Mouse (Mus musculus): ENCODE data around the gene Cts8. TPM values are rescaled to one million over a fixed set of nuclear protein-coding genes. Genes with fewer than 3 reads are reported as not detected.

The Cts8 gene
- total RNA-seq (2023): not detected in 2 replicates

GRCm38 (mm10) chr13:61255258-61255657 is at the start of gene Cts8:
TSS of gene Cts8 (minus strand) at chr13:61255358.

GRCm38 (mm10) chr13:61288739-61289138 is 33.6 kb upstream of the Cts8 start, which contains the start of gene Gm49398:
TSS of gene Gm49398 (minus strand) at chr13:61288839.

GRCm38 (mm10) chr13:61203310-61203709 is 51.8 kb downstream of the Cts8 start, which contains the start of gene Cts6:
TSS of gene Cts6 (minus strand) at chr13:61203410.

Other genes with a start within 250 kb of the Cts8 start
- not detected in 2 replicates for gene Ctsj, start 249.4 kb downstream of the Cts8 start, total RNA-seq (2023)
- gene Ctsq, start 214.7 kb downstream of the Cts8 start, total RNA-seq (2023): not detected in 2 replicates
- not detected in 2 replicates for gene Ctsr, start 91.1 kb downstream of the Cts8 start, total RNA-seq (2023)
- gene Cts6, start 51.9 kb downstream of the Cts8 start, total RNA-seq (2023): not detected in 2 replicates
- gene Gm49398, start 33.5 kb upstream of the Cts8 start, total RNA-seq (2023): not detected in 2 replicates
- not detected in 2 replicates for gene Cts7, start 102.8 kb upstream of the Cts8 start, total RNA-seq (2023)

Measured in neutrophil, adult 65 days (primary cell).